Mouse (Mus musculus) neural tube, embryonic 14.5 days (tissue): ENCODE measurements around the gene Dennd4c. TPM values are rescaled to one million over a fixed set of nuclear protein-coding genes. Genes with fewer than 3 reads are reported as not detected.
A peak's percentile ranks its signal among the peaks of the same experiment; 100 is the strongest.

ENCODE experiments used
- ATAC-seq: fragments of 200-750 bp; cut with Nextera tagmentation; 2 replicates; pipeline ENCODE4 v1.8.0; 2017; ENCODE audit warnings: low read depth, mild to moderate bottlenecking, moderate TSS enrichment, moderate library complexity
- H3K27ac ChIP-seq: fragments of 300-500 bp; sonication (generic); 2 replicates; pipeline ENCODE4 v1.5.1; 2014; ENCODE audit warnings: low read depth, mild to moderate bottlenecking, control low read depth, low read length, moderate library complexity, mixed read lengths
- H3K27me3 ChIP-seq: fragments of 300-500 bp; sonication (generic); 2 replicates; pipeline ENCODE4 v1.6.1; 2014; ENCODE audit warnings: low read length; ENCODE audit not compliant: control insufficient read depth, insufficient read depth
- H3K36me3 ChIP-seq: fragments of 300-500 bp; sonication (generic); 2 replicates; pipeline ENCODE4 v1.6.1; 2014; ENCODE audit warnings: low read length, mixed read lengths; ENCODE audit not compliant: control insufficient read depth, insufficient read depth
- H3K4me1 ChIP-seq: fragments of 300-500 bp; sonication (generic); 2 replicates; pipeline ENCODE4 v1.6.1; 2014; ENCODE audit warnings: low read length; ENCODE audit not compliant: control insufficient read depth, insufficient read depth
- H3K4me2 ChIP-seq: fragments of 300-500 bp; sonication (generic); 2 replicates; pipeline ENCODE4 v1.6.1; 2014; ENCODE audit warnings: mild to moderate bottlenecking, low read depth, low read length, control low read depth
- H3K4me3 ChIP-seq: fragments of 300-500 bp; sonication (generic); 2 replicates; pipeline ENCODE4 v1.5.1; 2014; ENCODE audit warnings: low read depth, low read length, control low read depth, mixed read lengths
- H3K9ac ChIP-seq: fragments of 300-500 bp; sonication (generic); replicated peaks from 2 replicates; pipeline ENCODE4 v1.6.1; 2014; ENCODE audit warnings: low read depth, mild to moderate bottlenecking, control low read depth, low read length, mixed read lengths
- H3K9me3 ChIP-seq: fragments of 300-500 bp; sonication (generic); 2 replicates; pipeline ENCODE4 v1.6.1; 2016; ENCODE audit warnings: low read length; ENCODE audit not compliant: control insufficient read depth
- WGBS: fragments of 180-500 bp; shearing (Covaris S2); extraction: QIAGEN DNeasy Blood & Tissue Kit; methylation state at CpG from one replicate; pipeline ENCODE4 v1.1.7; 2014; 5-methylcytosine and 5-hydroxymethylcytosine counted together
- polyA plus RNA-seq: library from polyadenylated mRNA; unstranded; fragments of >200 nt; fragmentation: Nextera tagmentation; extraction: Ambion mirVana; gene quantifications from 2 replicates; pipeline ENCODE4 v1.2.1, GENCODE M21; 2014

The Dennd4c gene
- polyA plus RNA-seq, 1 experiment from 2014 or later = 4.3 TPM

GRCm38 (mm10) chr4:86749361-86749841 is 1.0 kb downstream of the Dennd4c start:
- H3K9me3 ChIP-seq = no peaks in the 10 kb centered on the region
- peak overlapping the region; percentile 92 for H3K4me2 ChIP-seq
- peaks cover 2% of the 10 kb centered on the region; the same call in 1 of the 2 replicates for H3K27me3 ChIP-seq
- WGBS = 1% methylated on average over 13 of the region's 13 CpGs
- H3K9ac ChIP-seq = peak overlapping the region; percentile 93
- H3K27ac ChIP-seq = no peak overlapping the region
- peaks cover 10% of the 10 kb centered on the region; the same call in 1 of the 2 replicates for H3K4me1 ChIP-seq
- ATAC-seq = no peak
- H3K4me3 ChIP-seq = peak overlapping the region; percentile 98
- no peaks in the 10 kb centered on the region for H3K36me3 ChIP-seq

GRCm38 (mm10) chr4:86750346-86750945 is 2.1 kb downstream of the Dennd4c start:
- H3K27me3 ChIP-seq = peaks cover 2% of the 10 kb centered on the region; the same call in 1 of the 2 replicates

GRCm38 (mm10) chr4:86764307-86764706 is 16.0 kb downstream of the Dennd4c start:
- Histone ChIP-seq H3K27me3 (no peaks in the 10 kb centered on the region), H3K4me3 (no peak overlapping the region), H3K36me3 (no peaks in the 10 kb centered on the region), H3K4me2 (no peak overlapping the region), H3K27ac (no peak overlapping the region), H3K4me1 (no peaks in the 10 kb centered on the region), H3K9me3 (no peaks in the 10 kb centered on the region), H3K9ac (no peak overlapping the region)
- ATAC-seq = no peak

More at GRCm38 (mm10) chr4:86750346-86750945, 2.1 kb downstream of the Dennd4c start:
- H3K27ac ChIP-seq = no peak overlapping the region
- H3K4me1 ChIP-seq = peaks cover 10% of the 10 kb centered on the region; the same call in 1 of the 2 replicates
- no peaks in the 10 kb centered on the region for H3K9me3 ChIP-seq
- H3K36me3 ChIP-seq = no peaks in the 10 kb centered on the region
- no peak overlapping the region for H3K4me3 ChIP-seq
- 0 out of 2 replicates have a peak overlapping the region, but pooled peaks have one; percentile 92 for H3K4me2 ChIP-seq
- no peak for ATAC-seq
- WGBS = 80% methylated on average over 10 of the region's 10 CpGs
- H3K9ac ChIP-seq = no peak overlapping the region

- 93% methylated on average over 9 of the region's 9 CpGs for WGBS
- no peaks in the 10 kb centered on the region for H3K4me1 ChIP-seq
- H3K9ac ChIP-seq = no peak overlapping the region
- no peak overlapping the region for H3K27ac ChIP-seq
- no peaks in the 10 kb centered on the region for H3K36me3 ChIP-seq
- no peak overlapping the region for H3K4me2 ChIP-seq
- no peak for ATAC-seq
- no peaks in the 10 kb centered on the region for H3K9me3 ChIP-seq
- H3K27me3 ChIP-seq = no peaks in the 10 kb centered on the region
- no peak overlapping the region for H3K4me3 ChIP-seq
Measured at GRCm38 (mm10) chr4:86777587-86777986, 29.2 kb downstream of the Dennd4c start.

GRCm38 (mm10) chr4:86810604-86811003 is 62.2 kb downstream of the Dennd4c start:
- WGBS = 64% methylated on average over 2 of the region's 2 CpGs
- H3K9me3 ChIP-seq = no peaks in the 10 kb centered on the region
- H3K27ac ChIP-seq = no peak overlapping the region
- ATAC-seq = no peak
- no peaks in the 10 kb centered on the region for H3K4me1 ChIP-seq
- H3K27me3 ChIP-seq = no peaks in the 10 kb centered on the region
- no peak overlapping the region for H3K4me3 ChIP-seq
- no peak overlapping the region for H3K4me2 ChIP-seq
- no peak overlapping the region for H3K9ac ChIP-seq
- no peaks in the 10 kb centered on the region; the same call in 1 of the 2 replicates for H3K36me3 ChIP-seq

- Histone ChIP-seq H3K36me3 (no peaks in the 10 kb centered on the region; the same call in 1 of the 2 replicates), H3K4me1 (no peaks in the 10 kb centered on the region), H3K27ac (no peak overlapping the region), H3K4me2 (no peak overlapping the region), H3K9ac (no peak overlapping the region), H3K27me3 (no peaks in the 10 kb centered on the region), H3K4me3 (no peak overlapping the region), H3K9me3 (no peaks in the 10 kb centered on the region)
- 92% methylated on average over 2 of the region's 3 CpGs for WGBS
- no peak for ATAC-seq
Measured at GRCm38 (mm10) chr4:86814850-86815249, 66.5 kb downstream of the Dennd4c start.

- no peak overlapping the region for H3K4me2 ChIP-seq
- H3K36me3 ChIP-seq = peaks cover 7% of the 10 kb centered on the region; the same call in 1 of the 2 replicates
- no peaks in the 10 kb centered on the region for H3K9me3 ChIP-seq
- no peak for ATAC-seq
- H3K4me1 ChIP-seq = no peaks in the 10 kb centered on the region
- H3K9ac ChIP-seq = no peak overlapping the region
- WGBS = 89% methylated on average over 2 of the region's 2 CpGs
- no peak overlapping the region for H3K27ac ChIP-seq
- H3K27me3 ChIP-seq = no peaks in the 10 kb centered on the region
- H3K4me3 ChIP-seq = no peak overlapping the region
Measured at GRCm38 (mm10) chr4:86823169-86823568, 74.8 kb downstream of the Dennd4c start.

GRCm38 (mm10) chr4:86825143-86825542 is 76.8 kb downstream of the Dennd4c start:
- WGBS = 95% methylated on average over 7 of the region's 7 CpGs
- no peaks in the 10 kb centered on the region for H3K4me1 ChIP-seq
- no peak overlapping the region for H3K4me2 ChIP-seq
- no peak overlapping the region for H3K27ac ChIP-seq
- no peak overlapping the region for H3K4me3 ChIP-seq
- H3K27me3 ChIP-seq = no peaks in the 10 kb centered on the region
- peaks cover 9% of the 10 kb centered on the region; the same call in 1 of the 2 replicates for H3K36me3 ChIP-seq
- no peaks in the 10 kb centered on the region for H3K9me3 ChIP-seq
- ATAC-seq = no peak
- H3K9ac ChIP-seq = no peak overlapping the region

- Histone ChIP-seq H3K4me2 (no peak overlapping the region), H3K27me3 (no peaks in the 10 kb centered on the region), H3K9ac (no peak overlapping the region), H3K27ac (no peak overlapping the region), H3K9me3 (no peaks in the 10 kb centered on the region), H3K4me1 (no peaks in the 10 kb centered on the region), H3K4me3 (no peak overlapping the region), H3K36me3 (0 out of 2 replicates have a peak, but pooled peaks cover 9% of the 10 kb centered on the region)
- ATAC-seq = no peak
- WGBS = 92% methylated on average over 2 of the region's 2 CpGs
Measured at GRCm38 (mm10) chr4:86831896-86832295, 83.5 kb downstream of the Dennd4c start.
